Mouse (Mus musculus): ENCODE measurements around the gene Cdca5. TPM values are rescaled to one million over a fixed set of nuclear protein-coding genes. Genes with fewer than 3 reads are reported as not detected.
"Not testable (repeated sequence)": the region's sequence is repeated elsewhere in the genome, so short reads cannot be mapped to it uniquely, and the experiment has no call there.

Gene Cdca5
- total RNA-seq (2022), result under 1 TPM in 3 of 4 experiments, not detected in 1; 0.21 to 0.25 (median 0.23) TPM

DNA sequence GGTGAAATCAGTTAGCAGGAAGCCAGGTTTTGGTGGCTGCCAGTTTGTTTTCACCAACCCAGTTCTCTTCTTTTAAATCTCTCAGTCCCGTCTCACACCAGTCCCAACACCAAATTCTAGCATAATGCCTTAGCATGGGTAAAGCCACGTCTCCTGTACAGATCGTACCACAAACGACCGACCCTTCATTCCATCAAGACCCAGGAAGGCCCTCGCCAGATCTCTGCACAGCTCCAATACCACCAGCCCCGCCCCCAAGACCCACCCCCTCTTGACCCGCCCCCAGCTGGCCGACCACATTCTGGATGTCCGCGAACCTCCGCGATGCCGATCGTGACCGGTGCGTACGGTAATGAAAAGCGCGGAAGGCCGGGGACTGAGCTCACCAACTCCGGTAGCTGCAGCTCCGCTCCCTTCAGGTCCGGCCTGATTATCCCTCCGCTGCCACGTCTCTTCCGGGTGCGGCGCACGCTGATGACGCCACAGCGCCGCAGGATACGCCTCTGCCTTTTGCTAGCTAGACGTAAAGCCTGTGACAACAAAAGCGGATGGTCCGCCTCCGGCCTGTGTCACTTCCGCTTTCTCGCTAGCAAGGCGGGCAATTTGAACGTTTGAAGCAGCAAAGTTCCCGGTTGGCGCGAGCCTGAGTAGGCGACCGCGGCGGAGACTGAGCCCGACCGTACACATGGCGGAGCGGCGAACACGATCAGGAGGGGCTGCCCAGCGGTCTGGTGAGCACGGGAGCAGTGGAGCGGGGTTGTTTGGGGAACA lies at the start of gene Cdca5, which contains the start of gene Zfpl1:
Gene Cdca5, plus strand, starts transcription at position 506 of the 771 bp plus-strand sequence.
Gene Zfpl1, minus strand, starts transcription at position 479 of the 771 bp plus-strand sequence.
- peak; percentile 97 to 98 for DNase-seq (ENCODE audit: low spot score in 2 of 2)

DNA sequence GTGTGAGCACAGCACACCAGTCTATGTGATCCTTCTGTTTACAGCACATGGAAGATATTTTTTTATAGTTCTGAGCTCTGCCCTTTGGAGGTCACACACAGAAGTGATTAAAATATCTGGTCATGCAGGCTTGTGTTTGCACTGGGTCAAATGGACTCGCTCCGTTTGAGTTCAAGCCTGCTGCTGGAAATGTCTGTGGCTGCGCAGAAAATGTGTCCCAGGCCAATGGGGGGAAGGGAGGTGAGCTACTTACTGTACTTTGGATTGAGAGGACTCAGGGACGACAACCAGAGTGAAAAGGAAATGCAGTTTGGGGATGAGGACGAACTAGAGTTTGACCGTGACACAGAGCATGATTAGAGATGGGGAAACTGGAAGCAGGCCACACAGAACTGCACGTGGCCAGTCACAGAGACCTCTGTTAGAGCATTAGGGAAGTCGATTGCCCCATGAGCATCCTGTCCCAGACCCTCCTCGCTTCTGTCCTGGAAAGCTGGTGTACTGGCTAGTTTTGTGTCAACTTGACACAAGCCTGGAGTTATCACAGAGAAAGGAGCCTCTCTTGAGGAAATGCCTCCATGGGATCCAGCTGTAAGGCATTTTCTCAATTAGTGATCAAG lies 48.7 kb upstream of the Cdca5 start:
- DNase-seq (ENCODE audit: low spot score in 2 of 2), result no peak

DNA sequence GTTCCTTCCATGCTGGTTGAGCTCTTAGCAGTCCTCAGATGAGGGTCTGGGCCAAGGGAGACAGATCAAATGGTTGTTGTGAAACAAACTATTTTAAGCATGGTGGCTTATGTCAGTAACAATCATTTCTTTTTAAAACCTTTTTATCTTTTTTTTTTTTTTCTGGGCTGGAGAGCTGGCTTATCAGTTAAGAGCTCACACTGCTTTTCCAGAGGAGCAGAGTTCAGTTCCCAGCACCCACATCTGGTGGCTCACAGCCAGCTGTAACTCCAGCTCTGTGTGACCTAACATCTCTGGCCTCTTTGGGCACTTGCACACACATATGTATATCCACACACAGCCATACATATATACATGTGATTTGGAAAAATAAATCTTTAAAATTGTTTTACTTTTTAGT lies 47.1 kb upstream of the Cdca5 start:
- no peak for DNase-seq (ENCODE audit: low spot score in 2 of 2)

DNA sequence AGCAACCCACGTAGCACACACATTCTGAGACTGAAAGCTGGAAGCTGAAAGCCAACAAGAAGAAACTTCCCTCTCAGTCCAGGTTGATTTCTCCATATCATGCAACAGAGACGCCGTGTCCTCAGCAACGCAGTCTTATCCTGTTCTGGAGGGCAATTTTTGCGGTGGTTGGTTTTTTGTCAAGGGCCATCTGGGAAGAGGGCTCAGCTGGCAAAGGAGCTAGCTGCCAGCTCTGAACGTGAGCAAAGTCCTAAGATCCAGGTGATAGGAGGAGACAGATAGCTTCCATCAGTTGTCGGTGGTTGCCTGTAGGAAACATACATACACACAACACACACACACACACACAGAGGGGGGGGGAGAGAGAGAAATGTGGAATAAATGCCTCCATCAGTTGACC lies 46.5 kb upstream of the Cdca5 start:
- no peak for DNase-seq (ENCODE audit: low spot score in 2 of 2)

DNA sequence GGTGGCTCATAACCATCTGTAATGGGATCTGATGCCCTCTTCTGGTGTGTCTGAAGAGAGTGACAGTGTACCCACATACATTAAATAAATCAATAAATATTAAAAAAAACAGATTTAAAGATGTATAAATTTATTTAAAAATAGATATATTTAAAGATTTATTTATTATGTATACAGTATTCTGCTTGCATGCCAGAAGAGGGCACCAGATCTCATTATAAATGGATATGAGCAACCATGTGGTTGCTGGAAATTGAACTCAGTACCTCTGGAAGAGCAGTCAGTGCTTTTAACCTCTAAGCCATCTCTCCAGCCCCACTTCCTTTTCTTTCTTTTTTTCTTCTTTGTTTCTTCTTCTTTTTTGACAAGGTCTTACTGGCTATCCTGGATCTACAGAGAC lies 44.8 kb upstream of the Cdca5 start:
- no peak for DNase-seq (ENCODE audit: low spot score in 2 of 2)

DNA sequence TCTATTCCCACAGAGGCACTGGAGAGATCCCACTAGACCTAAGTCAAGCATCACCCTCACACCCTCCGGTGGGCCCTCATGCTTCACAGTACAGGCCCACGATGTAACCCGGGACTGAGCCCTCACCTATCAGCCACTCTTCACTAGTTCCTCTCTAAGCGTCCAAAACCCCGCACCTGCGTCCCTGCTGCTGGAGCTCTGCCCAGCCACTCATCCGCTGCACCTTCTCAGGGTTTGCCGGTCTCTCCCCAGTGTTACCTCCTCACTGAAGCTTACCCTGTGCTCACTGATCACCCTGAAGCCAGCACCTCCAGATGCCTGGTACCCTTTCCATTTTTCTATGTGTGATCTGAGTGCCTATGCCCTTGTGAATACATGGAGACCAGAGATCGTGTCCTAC lies 42.5 kb upstream of the Cdca5 start:
- no peak for DNase-seq (ENCODE audit: low spot score in 2 of 2)

DNA sequence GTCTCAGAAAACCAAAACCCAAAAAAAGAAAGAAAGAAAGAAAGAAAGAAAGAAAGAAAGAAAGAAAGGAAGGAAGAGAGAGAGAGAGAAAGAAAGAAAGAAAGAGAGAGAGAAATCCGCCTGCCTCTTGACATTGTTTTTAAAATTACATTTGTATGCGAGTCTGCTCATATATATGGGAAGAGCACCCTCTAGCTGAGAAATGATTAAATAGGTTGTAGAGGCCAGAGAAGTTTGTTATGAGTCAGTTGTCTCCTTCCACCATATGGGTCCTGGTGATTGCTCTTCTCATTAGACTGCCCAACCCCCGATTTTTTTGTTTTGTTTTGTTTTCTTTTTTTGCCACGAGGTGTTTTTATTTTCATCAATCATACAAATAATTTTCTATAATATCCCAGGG lies 40.7 kb upstream of the Cdca5 start:
- DNase-seq (ENCODE audit: low spot score in 2 of 2), result not testable (repeated sequence)

DNA sequence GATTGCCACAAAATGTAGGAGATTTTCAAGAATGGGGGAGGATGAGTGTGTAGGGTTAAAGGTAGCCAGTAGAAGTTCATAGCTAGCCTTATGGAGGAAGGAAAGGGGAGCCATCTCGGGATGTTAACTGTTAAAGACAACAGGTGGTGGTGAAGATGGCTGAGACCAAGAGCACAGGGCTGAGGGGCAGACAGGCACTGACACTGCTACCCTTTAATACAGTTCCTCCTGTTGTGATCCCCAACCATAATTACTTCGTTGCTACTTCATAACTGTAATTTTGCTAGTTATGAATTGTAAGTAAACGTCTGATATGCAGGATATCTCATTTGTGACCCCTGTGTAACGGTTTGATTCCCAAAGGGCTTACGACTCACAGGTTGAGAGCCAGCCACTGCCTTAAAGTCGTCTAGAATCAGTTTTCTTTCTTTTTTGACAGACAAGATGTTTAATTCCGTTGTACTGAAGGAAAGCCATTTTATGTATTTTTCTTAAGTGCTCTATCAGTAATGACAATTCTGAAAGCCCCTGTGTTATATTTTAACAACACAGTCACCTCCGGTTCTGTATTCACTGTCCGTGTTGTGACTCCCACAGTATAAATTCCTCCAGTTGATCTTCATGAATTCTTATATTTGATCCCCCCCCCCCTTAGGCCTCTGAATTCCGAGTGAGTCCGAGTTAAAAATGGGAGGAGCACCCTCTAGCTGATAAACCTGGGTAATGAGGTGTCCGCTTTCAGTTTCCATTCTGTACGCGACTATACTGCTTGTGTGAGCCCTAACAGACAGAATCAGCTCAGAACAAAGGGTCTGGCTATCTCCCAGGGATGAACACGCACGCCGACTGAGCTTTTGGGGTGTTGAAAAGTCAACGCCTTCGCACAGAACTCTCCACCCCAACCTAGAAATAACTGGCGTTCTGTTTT lies 39.2 kb upstream of the Cdca5 start:
- DNase-seq (ENCODE audit: low spot score in 2 of 2), result no peak

DNA sequence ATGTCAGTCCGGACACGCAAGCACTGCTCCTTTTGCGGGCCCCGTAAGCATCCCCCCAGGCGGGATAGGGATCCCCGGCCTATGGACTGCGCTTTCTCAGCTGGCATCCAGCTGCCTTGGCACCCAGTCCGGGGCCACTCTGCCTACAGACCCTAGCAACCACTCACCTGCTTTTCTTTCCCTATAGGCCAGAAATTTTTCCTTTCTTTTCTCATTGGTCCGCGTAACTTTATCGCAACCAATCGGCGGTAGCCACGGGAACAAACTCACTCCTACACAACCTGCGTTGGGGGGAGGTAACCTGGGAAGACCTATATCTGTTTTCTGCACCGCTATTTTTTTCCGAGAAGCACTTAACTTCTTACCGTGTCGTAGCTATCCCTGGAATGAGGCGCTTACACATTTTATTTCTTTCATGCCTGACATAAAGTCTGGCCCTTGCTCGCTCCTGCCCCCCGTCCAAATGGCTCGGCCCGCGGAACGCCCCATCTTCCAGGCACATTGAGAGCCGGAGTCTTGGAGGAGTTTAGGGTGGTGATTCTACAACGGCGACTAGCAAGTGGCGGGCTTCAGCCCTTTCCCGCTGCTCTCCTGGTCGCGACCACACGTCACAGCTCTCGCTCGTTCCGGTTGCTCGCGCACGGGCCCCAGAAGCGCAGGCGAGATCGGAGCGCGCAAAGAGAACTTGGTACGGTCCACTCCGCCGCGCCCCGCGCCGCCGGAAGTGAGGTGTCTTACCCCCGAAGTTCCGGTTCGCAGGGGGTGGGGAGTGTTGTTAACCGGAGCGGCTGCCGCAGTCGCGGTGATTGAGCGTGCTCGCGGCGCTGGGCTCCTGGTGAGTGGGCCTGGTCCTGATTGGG lies 38.3 kb upstream of the Cdca5 start, which contains the start of gene Syvn1:
Gene Syvn1, plus strand, starts transcription at position 283 of the 860 bp plus-strand sequence.
- peak; percentile 87 to 92 for DNase-seq (ENCODE audit: low spot score in 2 of 2)

DNA sequence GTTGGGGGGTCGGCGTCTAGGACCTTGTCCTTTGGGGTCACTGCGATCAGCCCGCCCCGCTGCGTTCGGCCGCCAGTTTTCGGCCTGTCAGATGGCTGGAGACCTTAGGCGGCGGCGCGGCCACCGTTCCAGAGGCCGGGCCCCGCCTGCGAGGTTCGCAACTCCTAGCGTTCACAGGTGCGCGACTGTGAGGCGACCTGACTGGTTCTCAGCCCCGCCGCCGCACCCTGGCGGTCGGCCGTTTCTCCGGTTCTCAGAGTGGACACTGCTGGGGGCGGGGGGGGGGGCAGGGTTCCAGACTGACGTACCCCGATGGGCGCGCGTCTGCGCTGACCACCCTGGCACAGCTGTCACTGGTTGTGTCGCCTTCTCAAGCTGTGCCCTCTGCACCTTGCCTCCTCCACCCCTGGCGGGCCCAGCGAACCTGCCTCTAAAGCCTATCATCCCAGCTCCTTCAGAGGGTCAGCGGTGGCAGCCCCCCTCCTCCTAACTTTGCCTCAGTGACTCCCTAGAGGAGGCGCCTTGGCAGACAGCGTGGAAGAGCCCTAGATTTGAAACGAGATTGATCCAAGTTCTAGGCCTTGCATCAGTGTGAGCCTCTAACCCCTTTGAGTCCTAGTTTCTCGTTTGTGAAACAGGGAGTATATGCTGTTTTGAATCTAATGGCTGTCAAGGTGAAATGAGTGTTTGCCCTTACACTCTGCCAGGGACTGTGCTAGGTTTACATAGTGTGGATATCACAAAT lies 37.5 kb upstream of the Cdca5 start:
- no peak for DNase-seq (ENCODE audit: low spot score in 2 of 2)

DNA sequence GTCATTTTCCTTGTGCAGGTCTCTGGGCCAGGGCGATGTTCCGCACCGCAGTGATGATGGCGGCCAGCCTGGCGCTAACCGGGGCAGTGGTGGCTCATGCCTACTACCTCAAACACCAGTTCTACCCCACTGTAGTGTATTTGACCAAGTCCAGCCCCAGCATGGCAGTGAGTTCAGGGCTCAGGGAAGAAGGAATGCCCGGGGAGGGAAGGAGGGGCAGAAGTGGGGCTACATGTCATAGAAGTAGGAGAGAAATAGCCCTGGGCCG lies 37.0 kb upstream of the Cdca5 start:
- no peak for DNase-seq (ENCODE audit: low spot score in 2 of 2)

DNA sequence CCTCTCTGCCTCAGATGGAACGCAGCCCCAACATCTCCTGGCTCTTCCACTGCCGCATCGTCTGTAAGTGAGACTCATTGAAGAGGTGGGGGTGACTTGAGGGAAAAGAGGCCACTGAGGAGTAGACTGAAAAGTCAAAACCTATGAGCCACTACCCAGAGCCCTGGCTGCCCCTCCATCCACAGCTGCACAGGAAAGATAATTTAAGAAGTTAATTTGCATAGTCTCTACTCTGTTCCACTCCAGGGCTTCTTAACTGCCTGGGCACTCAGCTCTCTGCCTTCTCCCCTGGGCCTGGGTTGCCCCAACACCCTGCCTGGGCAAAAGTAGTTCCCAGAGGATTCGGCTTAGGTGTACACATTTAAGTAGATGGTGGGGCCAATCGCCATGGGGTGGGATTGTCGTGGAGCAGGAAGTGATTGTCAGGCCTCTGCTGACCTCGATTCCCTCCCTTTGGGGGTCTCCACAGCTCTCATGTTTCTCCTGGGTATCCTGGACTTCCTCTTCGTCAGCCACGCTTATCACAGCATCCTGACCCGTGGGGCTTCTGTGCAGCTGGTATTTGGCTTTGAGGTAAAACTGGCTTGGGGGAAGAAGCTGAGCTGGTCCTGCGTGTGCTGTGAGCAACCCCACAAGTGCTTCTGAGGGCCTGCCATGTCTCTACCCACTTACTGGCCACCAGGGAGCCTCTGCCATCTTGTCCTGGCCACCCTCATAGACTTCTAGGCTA lies 35.9 kb upstream of the Cdca5 start:
- DNase-seq (ENCODE audit: low spot score in 2 of 2), result no peak

DNA sequence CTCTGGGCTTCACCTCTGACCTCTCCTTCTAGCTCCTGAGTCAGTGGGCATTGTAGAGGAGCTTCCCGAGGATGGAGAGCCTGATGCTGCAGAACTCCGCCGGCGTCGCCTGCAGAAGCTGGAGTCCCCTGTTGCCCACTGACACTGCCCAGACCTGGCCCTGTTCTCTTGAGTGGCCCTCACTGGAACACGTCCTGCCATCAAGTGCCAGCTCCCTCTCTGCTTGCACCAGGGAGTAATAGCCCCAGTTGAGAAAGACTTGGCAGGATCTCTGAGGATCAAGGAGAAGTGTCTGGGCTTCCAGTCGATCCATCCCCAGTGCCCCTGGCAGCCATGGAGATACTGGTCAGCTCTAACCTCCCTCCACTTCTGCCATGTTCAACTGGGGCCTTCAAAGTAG lies 32.3 kb upstream of the Cdca5 start:
- no peak for DNase-seq (ENCODE audit: low spot score in 2 of 2)

DNA sequence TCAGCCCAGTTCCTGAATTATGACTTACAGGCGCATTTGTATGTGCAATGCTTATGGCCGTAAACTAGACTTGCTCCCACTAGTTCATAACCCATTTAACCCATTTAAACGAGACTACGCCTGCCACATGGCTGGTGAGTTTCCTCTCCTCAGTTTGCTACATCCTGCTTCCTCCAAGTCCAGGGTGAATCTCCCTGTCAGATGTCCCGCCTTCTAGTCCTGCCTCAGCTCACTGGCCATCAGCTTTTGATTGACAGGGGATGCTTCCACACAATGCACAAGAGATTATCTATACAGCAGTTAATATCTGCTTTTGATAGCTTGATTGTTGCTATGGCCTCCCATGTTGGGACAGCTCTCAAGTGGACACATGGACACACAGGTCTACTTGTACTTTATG lies 30.5 kb upstream of the Cdca5 start:
- no peak for DNase-seq (ENCODE audit: low spot score in 2 of 2)

DNA sequence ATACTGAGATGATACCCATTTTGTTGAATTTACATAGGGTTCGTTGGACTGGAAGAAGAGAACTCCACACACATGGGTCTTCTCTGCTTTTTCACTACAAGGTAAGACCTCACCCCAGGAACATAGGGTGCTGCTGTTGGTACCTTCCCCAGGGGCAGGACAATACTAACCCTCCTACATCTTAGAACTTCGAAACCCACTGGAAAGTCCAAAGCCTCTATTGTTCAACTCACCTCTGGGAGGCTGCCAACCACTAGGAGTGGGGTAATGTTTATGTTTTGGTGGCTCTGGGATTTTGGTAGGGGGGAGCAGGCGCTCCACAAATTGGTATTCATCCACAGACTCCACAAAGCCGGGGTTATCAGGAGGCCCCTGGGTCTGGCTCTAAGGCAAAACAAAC lies 28.1 kb upstream of the Cdca5 start:
- DNase-seq (ENCODE audit: low spot score in 2 of 2), result no peak

DNA sequence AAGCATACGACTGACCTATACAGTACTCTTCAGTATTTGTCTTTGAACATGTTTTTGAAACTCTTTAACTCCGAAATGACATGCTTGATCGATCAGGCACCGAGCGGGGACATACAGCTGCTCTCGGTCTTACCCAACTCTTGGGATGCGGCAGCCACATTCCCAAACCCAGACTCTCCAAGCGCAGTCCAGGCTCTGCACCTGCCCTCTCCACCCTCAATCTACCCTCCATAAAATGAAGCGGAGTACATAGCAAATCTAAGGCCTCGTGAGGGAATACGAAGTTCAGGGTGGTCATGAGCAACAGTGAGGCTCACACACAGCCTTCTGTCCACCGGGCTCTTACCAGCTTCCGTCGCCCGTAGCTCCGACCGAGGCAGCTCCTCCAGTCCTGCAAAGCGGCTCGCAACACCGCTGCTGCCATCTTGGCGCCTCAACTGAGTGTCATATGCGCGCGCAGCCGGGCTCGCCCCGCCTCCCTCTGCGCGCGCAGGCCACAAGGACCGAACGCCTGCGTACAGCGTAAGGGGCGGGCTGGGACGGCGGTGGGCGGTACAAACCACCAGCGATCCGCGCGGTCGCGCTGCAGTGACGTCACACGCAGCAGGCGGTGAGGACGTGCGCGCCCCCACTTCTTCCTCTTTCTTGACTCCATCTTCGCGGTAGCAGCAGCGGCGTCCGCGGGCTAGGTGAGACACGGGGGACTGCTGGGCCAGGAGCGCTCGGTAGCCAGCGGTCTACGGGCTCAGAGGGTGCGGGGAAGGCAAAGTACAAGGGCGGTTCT lies 27.3 kb upstream of the Cdca5 start, which contains the start of the genes Mrpl49 and Fau:
Gene Mrpl49, minus strand, starts transcription at position 473 of the 784 bp plus-strand sequence.
Gene Fau, plus strand, starts transcription at position 532 of the 784 bp plus-strand sequence.
- peak; percentile 97 to 99 for DNase-seq (ENCODE audit: low spot score in 2 of 2)

DNA sequence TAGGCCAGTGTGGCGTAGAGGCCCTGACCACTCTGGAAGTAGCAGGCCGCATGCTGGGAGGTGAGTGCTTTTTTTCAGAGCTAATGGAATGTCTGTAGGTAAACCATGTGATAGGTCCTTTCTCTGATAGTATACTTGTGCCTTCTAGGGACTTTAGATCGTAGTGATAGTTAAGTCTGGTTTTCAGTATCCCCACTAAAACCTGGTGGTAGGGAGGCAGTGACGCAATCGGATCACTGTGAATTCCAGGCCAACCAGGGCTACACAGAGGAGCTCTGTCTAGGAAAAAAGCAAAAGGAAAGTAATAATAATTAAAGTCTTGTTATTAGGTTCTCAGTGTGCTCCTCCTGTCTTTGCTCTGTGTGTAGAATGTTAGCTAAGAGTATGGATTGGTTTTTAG lies 26.3 kb upstream of the Cdca5 start:
- DNase-seq (ENCODE audit: low spot score in 2 of 2), result no peak

DNA sequence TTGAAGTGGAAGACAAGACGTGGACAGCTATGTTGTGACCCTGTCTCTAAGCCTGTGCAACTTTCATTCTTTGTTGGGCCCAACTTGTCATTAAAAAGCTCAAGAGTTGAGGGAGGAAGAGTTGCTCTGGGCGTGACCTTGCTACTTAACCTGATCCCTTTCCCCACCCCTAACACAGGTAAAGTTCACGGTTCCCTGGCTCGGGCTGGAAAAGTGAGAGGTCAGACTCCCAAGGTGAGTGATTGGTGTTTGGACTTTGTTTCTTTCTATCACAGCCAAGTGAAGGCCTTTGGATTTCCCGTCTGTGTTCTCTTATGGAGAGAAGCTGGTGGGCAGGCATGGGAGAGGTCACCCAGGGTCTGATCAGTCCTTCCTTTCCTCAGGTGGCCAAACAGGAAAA lies 25.8 kb upstream of the Cdca5 start:
- DNase-seq (ENCODE audit: low spot score in 2 of 2), result no peak
